Mouse (Mus musculus): ENCODE data around the gene Trmt61a.
"Not testable (repeated sequence)": the region's sequence is repeated elsewhere in the genome, so short reads cannot be mapped to it uniquely, and the experiment has no call there.

Trmt61a gene

GRCm38 (mm10) chr12:111698346-111698913 is 20.5 kb downstream of the Trmt61a start:
- no peak for DNase-seq

GRCm38 (mm10) chr12:111699542-111699941 is 21.6 kb downstream of the Trmt61a start:
- no peak for DNase-seq

GRCm38 (mm10) chr12:111700920-111701458 is 23.1 kb downstream of the Trmt61a start:
- no peak for DNase-seq

GRCm38 (mm10) chr12:111703301-111703700 is 25.4 kb downstream of the Trmt61a start:
- DNase-seq, result no peak

- DNase-seq, result peak; percentile 75
These were observed 26.7 kb downstream of the Trmt61a start for GRCm38 (mm10) chr12:111704609-111705008.

GRCm38 (mm10) chr12:111705186-111705973 is 27.5 kb downstream of the Trmt61a start:
- DNase-seq, result no peak

- DNase-seq, result no peak
These were observed 30.3 kb downstream of the Trmt61a start for GRCm38 (mm10) chr12:111708181-111708580.

- DNase-seq, result no peak
These were observed 32.2 kb downstream of the Trmt61a start for GRCm38 (mm10) chr12:111710091-111710490.

- DNase-seq, result no peak
These were observed 34.6 kb downstream of the Trmt61a start for GRCm38 (mm10) chr12:111712476-111712875.

- peak; percentile 97 for DNase-seq
These were observed 35.2 kb downstream of the Trmt61a start, which contains the start of the genes Bag5 and Apopt1 for GRCm38 (mm10) chr12:111713004-111713651. Gene Bag5 (minus strand): TSS chr12:111713257. Gene Apopt1 (plus strand): TSS chr12:111713261.

GRCm38 (mm10) chr12:111713880-111714279 is 36.0 kb downstream of the Trmt61a start:
- DNase-seq, result not testable (repeated sequence)

- no peak for DNase-seq
These were observed 38.6 kb downstream of the Trmt61a start for GRCm38 (mm10) chr12:111716505-111716904.

GRCm38 (mm10) chr12:111718656-111719055 is 40.8 kb downstream of the Trmt61a start:
- DNase-seq, result no peak

- DNase-seq, result no peak
These were observed 42.3 kb downstream of the Trmt61a start for GRCm38 (mm10) chr12:111720222-111720621.

- DNase-seq, result peak; percentile 54
These were observed 44.7 kb downstream of the Trmt61a start for GRCm38 (mm10) chr12:111722654-111723053.

- DNase-seq, result peak; percentile 45
These were observed 46.9 kb downstream of the Trmt61a start for GRCm38 (mm10) chr12:111724638-111725337.

- DNase-seq, result no peak
These were observed 47.6 kb downstream of the Trmt61a start for GRCm38 (mm10) chr12:111725338-111726121.

GRCm38 (mm10) chr12:111726122-111726463 is 48.2 kb downstream of the Trmt61a start:
- no peak for DNase-seq

- no peak for DNase-seq
These were observed 50.1 kb downstream of the Trmt61a start for GRCm38 (mm10) chr12:111727956-111728355.

- peak; percentile 95 for DNase-seq
These were observed 54.2 kb downstream of the Trmt61a start for GRCm38 (mm10) chr12:111731822-111732807.

GRCm38 (mm10) chr12:111732921-111733320 is 55.0 kb downstream of the Trmt61a start:
- no peak for DNase-seq
